Mouse (Mus musculus) embryonic fibroblast, embryonic 13.5 days (primary cell): Measurements from ENCODE around the gene Cdk15.

Source experiments
- CTCF ChIP-seq: IDR thresholded peaks from 2 replicates; pipeline ENCODE4 v1.5.1; 2011; ENCODE audit warnings: mild to moderate bottlenecking, control low read depth, low read length, moderate library complexity, borderline replicate concordance; ENCODE audit not compliant: insufficient read depth
- POLR2A ChIP-seq: IDR thresholded peaks from 2 replicates; pipeline ENCODE4 v1.6.1; 2011; ENCODE audit warnings: low read depth, mild to moderate bottlenecking, control low read depth, low read length, moderate library complexity

GRCm38 (mm10) chr1:59243770-59244169, 12.9 kb upstream of the Cdk15 start:
- TF ChIP-seq CTCF = no peak
- TF ChIP-seq POLR2A = no peak
